Mouse (Mus musculus): ENCODE results near the gene Gm6676. TPM values are rescaled to one million over a fixed set of nuclear protein-coding genes. Genes with fewer than 3 reads are reported as not detected.
"Not testable (repeated sequence)": the region's sequence is repeated elsewhere in the genome, so short reads cannot be mapped to it uniquely, and the experiment has no call there.

Gm6676 gene
- not detected in 2 replicates for polyA plus RNA-seq (2014; fragmentation: Nextera tagmentation; extraction: Ambion mirVana)

DNA sequence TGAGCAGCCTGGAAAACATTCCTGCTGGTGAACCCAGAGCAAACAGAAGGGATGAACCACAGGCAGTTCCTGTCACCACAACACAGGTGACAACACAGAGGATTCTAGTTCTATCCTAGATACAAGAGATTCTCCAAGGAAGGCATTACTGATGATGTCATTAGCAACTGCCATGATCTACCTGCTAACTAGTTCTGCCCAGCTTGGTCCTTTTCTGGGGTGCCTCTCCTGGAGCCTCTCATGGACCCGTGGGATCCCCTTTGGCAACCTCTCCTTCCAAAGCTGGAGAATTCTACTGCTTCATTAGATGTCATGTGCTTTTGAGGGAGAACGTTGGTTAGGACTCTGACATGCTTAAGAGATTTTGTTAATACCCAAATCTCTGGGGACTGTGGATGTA, at the start of gene Gm6676:
Gene Gm6676, minus strand, starts transcription at position 101 of the 400 bp plus-strand sequence.
- not testable (repeated sequence) for H3K9me3 ChIP-seq (ENCODE audit: control insufficient read depth, low read length); H3K4me3 ChIP-seq (ENCODE audit: low read depth, low read length); ATAC-seq (replicated peaks; ENCODE audit: low FRiP score); H3K36me3 ChIP-seq (ENCODE audit: control insufficient read depth, insufficient read depth, low read length); DNase-seq (ENCODE audit: low spot score); H3K27ac ChIP-seq (ENCODE audit: low read depth, low read length); H3K4me1 ChIP-seq (replicated peaks; ENCODE audit: control insufficient read depth, insufficient read depth, low read length); H3K4me2 ChIP-seq (ENCODE audit: low read depth, low read length, severe bottlenecking); H3K9ac ChIP-seq (ENCODE audit: low read length); H3K27me3 ChIP-seq (ENCODE audit: control insufficient read depth, insufficient read depth, low read length)
- WGBS: no CpG with 5 or more reads among the region's 2 CpGs

DNA sequence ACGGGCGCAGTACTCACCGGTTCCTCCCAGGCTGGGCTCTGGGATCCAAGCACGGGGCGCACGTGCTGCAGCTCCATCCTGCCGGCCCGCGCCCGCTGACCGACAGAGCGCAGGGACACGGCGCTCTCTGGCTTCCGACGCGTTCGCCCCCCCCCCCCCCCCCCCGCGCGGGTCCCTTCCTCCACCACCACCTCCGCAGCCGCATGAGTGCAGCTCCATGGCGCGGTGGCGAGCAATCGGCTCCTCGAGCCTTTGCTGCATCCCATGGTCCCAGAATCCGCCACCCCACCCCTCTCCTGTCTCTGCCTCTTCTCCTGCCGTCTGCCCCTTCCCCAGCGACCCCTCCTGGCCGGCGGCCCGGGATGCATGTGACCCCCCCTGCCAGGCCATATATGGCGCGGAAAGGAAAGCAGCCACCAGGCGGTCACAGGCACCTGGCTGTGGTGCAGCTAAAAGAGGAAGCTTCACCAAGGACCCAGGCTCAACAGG, 49.3 kb upstream of the Gm6676 start, which contains the start of gene Gm3512:
Gene Gm3512, minus strand, starts transcription at position 51 of the 489 bp plus-strand sequence.
- 0 out of 2 replicates have a peak, but pooled peaks have one; percentile 61 for ATAC-seq (replicated peaks; ENCODE audit: low FRiP score)
- not testable (repeated sequence) for H3K4me1 ChIP-seq (replicated peaks; ENCODE audit: control insufficient read depth, insufficient read depth, low read length); H3K4me2 ChIP-seq (ENCODE audit: low read depth, low read length, severe bottlenecking); DNase-seq (ENCODE audit: low spot score); H3K9ac ChIP-seq (ENCODE audit: low read length); H3K27ac ChIP-seq (ENCODE audit: low read depth, low read length); H3K4me3 ChIP-seq (ENCODE audit: low read depth, low read length); H3K9me3 ChIP-seq (ENCODE audit: control insufficient read depth, low read length); H3K27me3 ChIP-seq (ENCODE audit: control insufficient read depth, insufficient read depth, low read length); H3K36me3 ChIP-seq (ENCODE audit: control insufficient read depth, insufficient read depth, low read length)
- WGBS: no CpG with 5 or more reads among the region's 37 CpGs

DNA sequence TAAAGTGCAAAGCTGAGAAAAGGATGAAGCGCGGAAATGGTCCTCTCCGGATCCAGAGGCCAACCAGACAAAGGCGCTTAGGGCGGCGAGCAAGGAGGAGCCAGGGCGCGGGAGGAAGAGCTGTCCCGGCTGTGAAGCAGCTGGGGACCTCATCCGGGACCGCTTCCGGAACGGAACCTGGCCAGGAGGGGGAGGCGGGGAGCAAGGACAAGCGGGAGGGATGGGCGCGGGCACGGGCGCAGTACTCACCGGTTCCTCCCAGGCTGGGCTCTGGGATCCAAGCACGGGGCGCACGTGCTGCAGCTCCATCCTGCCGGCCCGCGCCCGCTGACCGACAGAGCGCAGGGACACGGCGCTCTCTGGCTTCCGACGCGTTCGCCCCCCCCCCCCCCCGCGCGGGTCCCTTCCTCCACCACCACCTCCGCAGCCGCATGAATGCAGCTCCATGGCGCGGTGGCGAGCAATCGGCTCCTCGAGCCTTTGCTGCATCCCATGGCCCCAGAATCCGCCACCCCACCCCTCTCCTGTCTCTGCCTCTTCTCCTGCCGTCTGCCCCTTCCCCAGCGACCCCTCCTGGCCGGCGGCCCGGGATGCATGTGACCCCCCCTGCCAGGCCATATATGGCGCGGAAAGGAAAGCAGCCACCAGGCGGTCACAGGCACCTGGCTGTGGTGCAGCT, 19.9 kb downstream of the Gm6676 start:
- WGBS: 0% methylated on average over 7 of the region's 54 CpGs
- H3K4me1 ChIP-seq (replicated peaks; ENCODE audit: control insufficient read depth, insufficient read depth, low read length); H3K36me3 ChIP-seq (ENCODE audit: control insufficient read depth, insufficient read depth, low read length); H3K27me3 ChIP-seq (ENCODE audit: control insufficient read depth, insufficient read depth, low read length); H3K9me3 ChIP-seq (ENCODE audit: control insufficient read depth, low read length); H3K27ac ChIP-seq (ENCODE audit: low read depth, low read length): not testable (repeated sequence)
- H3K4me2 ChIP-seq (ENCODE audit: low read depth, low read length, severe bottlenecking): peak overlapping the region; percentile 51
- peak overlapping the region; percentile 59 for H3K9ac ChIP-seq (ENCODE audit: low read length)
- DNase-seq (ENCODE audit: low spot score) (peak; percentile 73), ATAC-seq (replicated peaks; ENCODE audit: low FRiP score) (peak; percentile 82)
- H3K4me3 ChIP-seq (ENCODE audit: low read depth, low read length): peak overlapping the region; percentile 41

DNA sequence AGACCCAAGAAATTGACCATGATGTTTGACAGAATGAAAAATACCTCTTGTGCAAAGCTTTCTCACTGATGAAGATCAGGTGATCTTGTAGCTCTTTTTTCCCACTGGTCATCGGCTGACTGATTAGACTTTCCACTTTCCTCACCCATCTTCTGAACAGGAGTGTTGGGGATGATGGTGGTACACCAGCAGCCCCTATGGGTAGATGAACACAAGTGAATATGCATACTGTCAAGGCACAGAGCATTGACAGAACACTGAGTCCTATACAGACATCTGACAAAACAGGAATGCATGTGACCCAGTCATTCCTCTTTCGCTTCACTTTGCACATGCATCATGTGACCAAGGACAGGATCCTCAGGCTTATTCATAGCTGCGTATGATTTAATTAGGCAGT, 24.7 kb downstream of the Gm6676 start, which contains the start of gene Gm3696:
Gene Gm3696, minus strand, starts transcription at position 101 of the 400 bp plus-strand sequence.
- H3K27me3 ChIP-seq (ENCODE audit: control insufficient read depth, insufficient read depth, low read length); DNase-seq (ENCODE audit: low spot score); H3K36me3 ChIP-seq (ENCODE audit: control insufficient read depth, insufficient read depth, low read length); H3K4me2 ChIP-seq (ENCODE audit: low read depth, low read length, severe bottlenecking); H3K4me1 ChIP-seq (replicated peaks; ENCODE audit: control insufficient read depth, insufficient read depth, low read length); ATAC-seq (replicated peaks; ENCODE audit: low FRiP score); H3K9me3 ChIP-seq (ENCODE audit: control insufficient read depth, low read length); H3K9ac ChIP-seq (ENCODE audit: low read length); H3K4me3 ChIP-seq (ENCODE audit: low read depth, low read length); H3K27ac ChIP-seq (ENCODE audit: low read depth, low read length): not testable (repeated sequence)
- 88% methylated on average over 1 of the region's 3 CpGs for WGBS

Other genes with a start within 250 kb of the Gm6676 start
- gene Gm3667, start 235.4 kb downstream of the Gm6676 start, polyA plus RNA-seq (2014; fragmentation: Nextera tagmentation; extraction: Ambion mirVana): 1.3 and 1.4 TPM in 2 replicates
- not detected in 2 replicates for gene Gm6356, start 151.6 kb downstream of the Gm6676 start, polyA plus RNA-seq (2014; fragmentation: Nextera tagmentation; extraction: Ambion mirVana)
- 0.88 and 1.4 TPM in 2 replicates for gene Gm10406, start 98.0 kb downstream of the Gm6676 start, polyA plus RNA-seq (2014; fragmentation: Nextera tagmentation; extraction: Ambion mirVana)
- not detected in 2 replicates for gene Gm3685, start 80.4 kb downstream of the Gm6676 start, polyA plus RNA-seq (2014; fragmentation: Nextera tagmentation; extraction: Ambion mirVana)
- gene Gm3696, start 24.8 kb downstream of the Gm6676 start, polyA plus RNA-seq (2014; fragmentation: Nextera tagmentation; extraction: Ambion mirVana): 2.7 and 3.3 TPM in 2 replicates
- 4.1 and 4.4 TPM in 2 replicates for gene Gm3512, start 49.1 kb upstream of the Gm6676 start, polyA plus RNA-seq (2014; fragmentation: Nextera tagmentation; extraction: Ambion mirVana)
- gene Gm16434, start 69.1 kb upstream of the Gm6676 start, polyA plus RNA-seq (2014; fragmentation: Nextera tagmentation; extraction: Ambion mirVana): not detected in 2 replicates
- gene Gm3727, start 139.3 kb upstream of the Gm6676 start, polyA plus RNA-seq (2014; fragmentation: Nextera tagmentation; extraction: Ambion mirVana): not detected in 2 replicates
- 1.4 and 1.8 TPM in 2 replicates for gene Gm3739, start 189.6 kb upstream of the Gm6676 start, polyA plus RNA-seq (2014; fragmentation: Nextera tagmentation; extraction: Ambion mirVana)
- not detected in 2 replicates for gene Gm5797, start 207.0 kb upstream of the Gm6676 start, polyA plus RNA-seq (2014; fragmentation: Nextera tagmentation; extraction: Ambion mirVana)
- not detected in 2 replicates for gene Gm8374, start 239.7 kb upstream of the Gm6676 start, polyA plus RNA-seq (2014; fragmentation: Nextera tagmentation; extraction: Ambion mirVana)

All from forebrain, embryonic 11.5 days (tissue).